Mouse (Mus musculus): Measurements from ENCODE around the gene Apoa1. TPM values are rescaled to one million over a fixed set of nuclear protein-coding genes. Genes with fewer than 3 reads are reported as not detected.

Apoa1 gene
- polyA plus RNA-seq, 1 experiment from 2014 or later, result 2.9 TPM

DNA sequence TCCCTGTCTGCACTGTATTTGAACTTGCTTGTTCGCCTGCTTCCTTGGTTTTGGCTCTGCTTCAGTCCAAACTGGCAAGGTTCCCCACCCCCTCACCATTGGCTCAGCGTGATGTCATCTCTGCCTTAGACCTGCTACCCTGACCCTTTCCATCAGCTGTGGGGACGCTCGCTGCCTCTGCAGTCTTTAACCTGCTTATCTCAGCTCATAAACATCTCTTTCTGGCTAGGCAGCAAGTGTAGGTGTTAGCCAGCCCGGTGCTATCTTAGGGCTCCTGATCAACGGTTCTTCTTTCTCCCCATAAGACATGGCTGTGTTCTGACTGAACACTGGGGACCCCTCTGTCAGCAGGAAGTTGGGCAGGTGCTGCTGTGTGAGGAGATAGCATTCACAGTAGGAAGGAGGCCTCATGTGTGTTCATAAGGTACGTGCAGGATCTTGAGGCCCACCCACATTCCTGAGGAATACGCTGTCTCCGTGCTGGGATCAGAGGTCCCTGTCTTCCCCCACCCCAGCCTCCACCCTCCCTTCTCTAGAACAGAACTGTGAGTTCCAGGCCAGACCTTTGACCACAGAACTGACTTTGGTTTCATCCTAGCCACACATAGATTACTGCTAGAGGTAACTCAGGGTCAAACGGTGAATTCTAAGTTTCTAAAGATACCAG lies 21.4 kb upstream of the Apoa1 start:
- no peak overlapping the region for H3K4me3 ChIP-seq (ENCODE audit: low read depth, low read length)
- H3K4me2 ChIP-seq (ENCODE audit: low read depth, severe bottlenecking), result no peak overlapping the region
- H3K36me3 ChIP-seq (ENCODE audit: control insufficient read depth, insufficient read depth, low read length), result peaks cover 4% of the 10 kb centered on the region; the same call in 1 of the 2 replicates
- H3K4me1 ChIP-seq (ENCODE audit: control insufficient read depth, insufficient read depth, low read length), result peaks cover 4% of the 10 kb centered on the region; the same call in 1 of the 2 replicates
- no peaks in the 10 kb centered on the region for H3K27me3 ChIP-seq (ENCODE audit: control insufficient read depth, insufficient read depth, low read length)
- H3K9me3 ChIP-seq (ENCODE audit: control insufficient read depth, low read length), result no peaks in the 10 kb centered on the region
- H3K27ac ChIP-seq (replicated peaks; ENCODE audit: low read depth, low read length), result no peak overlapping the region
- WGBS, result 82% methylated on average over 10 of the region's 10 CpGs
- ATAC-seq (ENCODE audit: insufficient number of reproducible peaks, low FRiP score, low TSS enrichment, low read depth) (no peak), DNase-seq (ENCODE audit: low spot score) (no peak)
- no peak overlapping the region for H3K9ac ChIP-seq (ENCODE audit: low read length)

DNA sequence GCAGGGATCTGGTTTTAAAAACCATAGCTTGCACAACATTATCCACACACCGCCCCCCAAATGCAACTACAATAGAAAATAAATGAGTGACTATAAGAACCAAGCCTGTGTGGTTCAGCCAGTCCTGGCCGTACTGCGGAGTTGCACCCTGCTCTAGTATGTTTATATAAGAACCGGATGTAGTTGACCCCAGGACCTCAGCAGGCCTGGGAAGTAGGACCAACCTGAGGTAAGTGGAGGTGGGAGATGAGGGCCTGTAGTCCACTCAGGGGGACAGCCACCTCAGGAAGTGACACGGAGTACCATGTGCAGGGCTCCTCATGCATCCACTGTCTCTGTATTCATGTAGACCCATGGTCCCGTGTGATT lies 20.9 kb upstream of the Apoa1 start:
- WGBS, result 82% methylated on average over 6 of the region's 6 CpGs
- H3K9ac ChIP-seq (ENCODE audit: low read length), result no peak overlapping the region
- DNase-seq (ENCODE audit: low spot score), result no peak
- H3K4me3 ChIP-seq (ENCODE audit: low read depth, low read length), result no peak overlapping the region
- H3K4me2 ChIP-seq (ENCODE audit: low read depth, severe bottlenecking), result no peak overlapping the region
- H3K9me3 ChIP-seq (ENCODE audit: control insufficient read depth, low read length), result no peaks in the 10 kb centered on the region
- no peak overlapping the region for H3K27ac ChIP-seq (replicated peaks; ENCODE audit: low read depth, low read length)
- peaks cover 4% of the 10 kb centered on the region; the same call in 1 of the 2 replicates for H3K4me1 ChIP-seq (ENCODE audit: control insufficient read depth, insufficient read depth, low read length)
- peaks cover 6% of the 10 kb centered on the region; the same call in 1 of the 2 replicates for H3K36me3 ChIP-seq (ENCODE audit: control insufficient read depth, insufficient read depth, low read length)
- ATAC-seq (ENCODE audit: insufficient number of reproducible peaks, low FRiP score, low TSS enrichment, low read depth), result no peak
- H3K27me3 ChIP-seq (ENCODE audit: control insufficient read depth, insufficient read depth, low read length), result no peaks in the 10 kb centered on the region

DNA sequence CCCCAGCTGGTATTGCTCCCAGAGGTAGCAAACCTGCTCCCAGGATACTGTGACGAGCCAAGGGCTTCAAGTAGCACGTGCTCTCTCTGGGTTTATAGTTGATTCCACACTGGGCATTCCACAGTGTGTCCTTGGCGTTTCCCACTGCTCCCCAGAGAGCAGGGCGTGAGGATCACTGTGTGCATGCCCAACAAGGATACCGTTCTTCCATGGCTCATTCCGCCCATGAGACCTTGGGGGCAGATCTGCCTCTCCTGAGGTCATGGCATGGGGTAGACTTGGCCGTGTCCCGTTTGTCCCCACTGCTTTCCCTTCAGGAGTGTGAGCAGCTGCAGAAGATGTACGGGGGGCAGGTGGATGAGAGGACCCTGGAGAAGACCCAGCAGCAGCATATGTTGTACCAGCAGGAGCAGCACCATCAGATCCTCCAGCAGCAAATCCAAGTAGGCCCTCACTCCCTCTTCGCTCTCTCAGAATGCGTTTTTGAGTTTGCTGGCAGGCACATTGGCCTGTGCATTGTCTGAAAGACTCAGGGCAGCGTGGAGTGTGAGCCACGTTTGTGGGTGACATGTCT lies 19.9 kb upstream of the Apoa1 start:
- Histone ChIP-seq H3K4me3 (ENCODE audit: low read depth, low read length) (no peak overlapping the region), H3K36me3 (ENCODE audit: control insufficient read depth, insufficient read depth, low read length) (peaks cover 6% of the 10 kb centered on the region; the same call in 1 of the 2 replicates), H3K9me3 (ENCODE audit: control insufficient read depth, low read length) (no peaks in the 10 kb centered on the region), H3K27me3 (ENCODE audit: control insufficient read depth, insufficient read depth, low read length) (no peaks in the 10 kb centered on the region), H3K4me2 (ENCODE audit: low read depth, severe bottlenecking) (no peak overlapping the region), H3K27ac (replicated peaks; ENCODE audit: low read depth, low read length) (no peak overlapping the region; the same call in 1 of the 2 replicates), H3K9ac (ENCODE audit: low read length) (no peak overlapping the region), H3K4me1 (ENCODE audit: control insufficient read depth, insufficient read depth, low read length) (peaks cover 4% of the 10 kb centered on the region; the same call in 1 of the 2 replicates)
- WGBS, result 81% methylated on average over 13 of the region's 13 CpGs
- DNase-seq (ENCODE audit: low spot score), result peak; percentile 45
- no peak for ATAC-seq (ENCODE audit: insufficient number of reproducible peaks, low FRiP score, low TSS enrichment, low read depth)

DNA sequence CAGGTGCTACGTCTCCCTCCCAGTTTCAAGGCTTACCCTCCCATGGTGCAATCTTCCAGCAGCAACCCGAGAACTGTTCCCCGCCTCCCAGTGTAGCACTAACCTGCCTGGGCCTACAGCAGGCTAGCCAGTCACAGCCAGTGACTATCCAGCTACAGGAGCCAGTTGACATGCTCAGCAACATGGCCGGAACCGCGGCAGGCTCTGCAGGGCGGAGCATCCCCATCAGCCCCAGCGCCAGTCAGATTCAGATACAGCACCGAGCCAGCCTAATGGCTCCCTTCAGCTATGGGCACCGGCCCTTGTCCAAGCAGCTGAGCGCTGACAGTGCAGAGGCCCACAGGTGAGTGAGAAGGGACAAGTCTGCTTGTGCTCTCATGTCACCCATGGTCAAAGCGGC lies 17.9 kb upstream of the Apoa1 start:
- H3K9ac ChIP-seq (ENCODE audit: low read length), result no peak overlapping the region
- ATAC-seq (ENCODE audit: insufficient number of reproducible peaks, low FRiP score, low TSS enrichment, low read depth) (no peak), DNase-seq (ENCODE audit: low spot score) (no peak)
- H3K4me3 ChIP-seq (ENCODE audit: low read depth, low read length), result no peak overlapping the region
- no peak overlapping the region for H3K4me2 ChIP-seq (ENCODE audit: low read depth, severe bottlenecking)
- H3K27ac ChIP-seq (replicated peaks; ENCODE audit: low read depth, low read length), result no peak overlapping the region
- peaks cover 4% of the 10 kb centered on the region; the same call in 1 of the 2 replicates for H3K4me1 ChIP-seq (ENCODE audit: control insufficient read depth, insufficient read depth, low read length)
- 88% methylated on average over 12 of the region's 12 CpGs for WGBS
- H3K9me3 ChIP-seq (ENCODE audit: control insufficient read depth, low read length), result no peaks in the 10 kb centered on the region
- peaks cover 8% of the 10 kb centered on the region; the same call in 1 of the 2 replicates for H3K36me3 ChIP-seq (ENCODE audit: control insufficient read depth, insufficient read depth, low read length)
- H3K27me3 ChIP-seq (ENCODE audit: control insufficient read depth, insufficient read depth, low read length), result no peaks in the 10 kb centered on the region

DNA sequence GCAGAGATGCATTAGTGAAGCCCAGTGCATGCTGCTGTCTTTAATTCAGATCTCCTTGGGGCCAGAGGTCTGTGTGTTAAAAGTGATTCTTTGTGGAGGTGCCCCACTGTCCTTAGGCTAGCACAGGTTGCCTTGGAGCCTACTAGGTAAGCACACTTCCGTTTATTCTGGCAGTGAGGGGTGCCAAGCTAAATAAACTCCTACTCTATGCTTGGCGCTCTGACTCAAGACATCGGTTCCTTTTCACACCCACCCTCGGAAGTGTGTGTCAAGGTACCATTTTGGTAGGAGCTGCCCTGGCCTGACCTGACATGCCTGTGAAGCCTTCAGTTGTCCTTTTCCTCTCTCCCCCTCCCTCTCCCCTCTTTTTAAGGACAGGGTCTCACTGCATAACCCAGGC lies 14.1 kb upstream of the Apoa1 start:
- no peaks in the 10 kb centered on the region for H3K27me3 ChIP-seq (ENCODE audit: control insufficient read depth, insufficient read depth, low read length)
- H3K9ac ChIP-seq (ENCODE audit: low read length), result no peak overlapping the region
- WGBS, result 89% methylated on average over 4 of the region's 4 CpGs
- DNase-seq (ENCODE audit: low spot score) (no peak), ATAC-seq (ENCODE audit: insufficient number of reproducible peaks, low FRiP score, low TSS enrichment, low read depth) (no peak)
- H3K4me2 ChIP-seq (ENCODE audit: low read depth, severe bottlenecking), result no peak overlapping the region
- no peaks in the 10 kb centered on the region for H3K9me3 ChIP-seq (ENCODE audit: control insufficient read depth, low read length)
- H3K27ac ChIP-seq (replicated peaks; ENCODE audit: low read depth, low read length), result no peak overlapping the region
- peaks cover 10% of the 10 kb centered on the region; the same call in 1 of the 2 replicates for H3K36me3 ChIP-seq (ENCODE audit: control insufficient read depth, insufficient read depth, low read length)
- H3K4me1 ChIP-seq (ENCODE audit: control insufficient read depth, insufficient read depth, low read length), result no peaks in the 10 kb centered on the region
- no peak overlapping the region for H3K4me3 ChIP-seq (ENCODE audit: low read depth, low read length)

DNA sequence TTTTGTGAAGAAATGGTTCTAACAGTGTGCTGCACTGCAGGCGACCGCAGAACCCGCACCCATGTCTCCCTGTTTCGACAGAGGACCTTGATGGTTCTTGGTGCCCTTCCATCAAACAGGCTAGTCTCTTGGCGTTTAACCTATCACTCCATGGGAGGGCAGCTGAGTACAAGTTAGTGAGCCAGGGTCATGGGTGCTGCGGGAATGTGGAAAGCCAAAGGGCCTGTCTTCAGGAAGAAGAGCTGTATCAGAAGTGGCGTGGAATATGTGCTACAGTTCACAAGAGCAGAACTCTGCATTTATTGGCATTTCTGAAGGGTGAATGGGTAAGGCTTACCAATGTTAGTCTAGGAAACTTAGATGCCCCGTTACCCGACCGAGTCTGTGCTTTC lies 13.4 kb upstream of the Apoa1 start:
- H3K9ac ChIP-seq (ENCODE audit: low read length), result no peak overlapping the region
- H3K36me3 ChIP-seq (ENCODE audit: control insufficient read depth, insufficient read depth, low read length), result peaks cover 10% of the 10 kb centered on the region; the same call in 1 of the 2 replicates
- no peaks in the 10 kb centered on the region for H3K4me1 ChIP-seq (ENCODE audit: control insufficient read depth, insufficient read depth, low read length)
- H3K4me2 ChIP-seq (ENCODE audit: low read depth, severe bottlenecking), result no peak overlapping the region
- H3K27me3 ChIP-seq (ENCODE audit: control insufficient read depth, insufficient read depth, low read length), result no peaks in the 10 kb centered on the region
- H3K27ac ChIP-seq (replicated peaks; ENCODE audit: low read depth, low read length), result no peak overlapping the region
- no peak for ATAC-seq (ENCODE audit: insufficient number of reproducible peaks, low FRiP score, low TSS enrichment, low read depth)
- no peaks in the 10 kb centered on the region for H3K9me3 ChIP-seq (ENCODE audit: control insufficient read depth, low read length)
- no peak overlapping the region for H3K4me3 ChIP-seq (ENCODE audit: low read depth, low read length)
- DNase-seq (ENCODE audit: low spot score), result no peak
- 95% methylated on average over 10 of the region's 10 CpGs for WGBS

DNA sequence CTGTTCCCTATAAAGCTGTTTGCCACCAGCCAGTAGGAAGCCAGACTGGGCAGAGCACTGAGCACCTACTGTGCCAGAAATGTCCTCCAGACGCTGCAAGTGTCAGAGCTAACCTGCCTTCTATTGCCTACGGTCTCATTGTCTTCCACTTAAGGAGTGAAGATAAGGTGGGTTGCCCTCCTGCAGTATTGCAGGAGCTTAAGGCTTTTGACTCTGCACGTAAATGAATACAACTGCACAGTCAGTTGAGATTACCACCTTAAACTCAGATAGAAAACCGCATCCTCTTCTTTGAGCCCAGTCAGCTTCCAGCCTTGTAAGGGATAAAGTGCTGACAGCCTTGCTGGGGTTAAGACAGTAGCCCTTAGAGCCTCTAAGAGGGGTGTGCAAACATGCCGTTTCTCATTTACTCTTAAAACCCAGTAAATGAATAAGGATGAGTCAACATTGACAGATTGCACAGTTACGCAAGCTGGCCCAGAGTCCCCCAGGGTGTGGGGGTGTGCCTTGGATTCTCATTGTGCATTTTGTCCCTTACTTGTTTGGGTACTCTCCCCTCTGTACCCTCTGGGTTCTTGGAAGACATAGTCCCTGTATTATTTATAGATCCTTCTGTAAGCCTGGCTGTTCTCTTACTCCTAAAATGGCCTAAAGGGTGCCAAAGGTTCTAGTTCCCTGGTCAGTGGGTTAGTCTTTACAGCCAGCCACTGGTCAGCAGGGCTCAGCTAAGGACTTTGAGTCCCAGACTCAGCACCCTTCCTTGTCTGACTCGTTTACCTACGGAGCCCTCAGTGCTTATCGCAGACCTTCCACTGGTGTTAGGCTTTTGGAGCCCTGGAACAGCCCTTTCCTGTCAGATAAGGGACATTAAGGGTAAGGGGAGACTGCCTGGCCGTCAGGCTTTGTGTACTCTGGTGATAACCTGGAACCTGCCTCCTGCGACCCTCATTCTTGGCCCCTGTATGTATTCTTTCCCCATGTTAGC lies 12.8 kb upstream of the Apoa1 start:
- WGBS, result 83% methylated on average over 11 of the region's 11 CpGs
- no peak overlapping the region for H3K4me2 ChIP-seq (ENCODE audit: low read depth, severe bottlenecking)
- no peaks in the 10 kb centered on the region for H3K4me1 ChIP-seq (ENCODE audit: control insufficient read depth, insufficient read depth, low read length)
- H3K27me3 ChIP-seq (ENCODE audit: control insufficient read depth, insufficient read depth, low read length), result no peaks in the 10 kb centered on the region
- no peak overlapping the region for H3K9ac ChIP-seq (ENCODE audit: low read length)
- no peak overlapping the region for H3K27ac ChIP-seq (replicated peaks; ENCODE audit: low read depth, low read length)
- ATAC-seq (ENCODE audit: insufficient number of reproducible peaks, low FRiP score, low TSS enrichment, low read depth) (no peak), DNase-seq (ENCODE audit: low spot score) (no peak)
- peaks cover 7% of the 10 kb centered on the region; the same call in 1 of the 2 replicates for H3K36me3 ChIP-seq (ENCODE audit: control insufficient read depth, insufficient read depth, low read length)
- H3K9me3 ChIP-seq (ENCODE audit: control insufficient read depth, low read length), result no peaks in the 10 kb centered on the region
- no peak overlapping the region for H3K4me3 ChIP-seq (ENCODE audit: low read depth, low read length)

Measured in limb, embryonic 11.5 days (tissue).